Mouse (Mus musculus): ENCODE measurements around the gene Dyrk3. TPM values are rescaled to one million over a fixed set of nuclear protein-coding genes. Genes with fewer than 3 reads are reported as not detected.

The Dyrk3 gene
- total RNA-seq (2023), result 6.9 and 8.4 TPM in 2 replicates

DNA sequence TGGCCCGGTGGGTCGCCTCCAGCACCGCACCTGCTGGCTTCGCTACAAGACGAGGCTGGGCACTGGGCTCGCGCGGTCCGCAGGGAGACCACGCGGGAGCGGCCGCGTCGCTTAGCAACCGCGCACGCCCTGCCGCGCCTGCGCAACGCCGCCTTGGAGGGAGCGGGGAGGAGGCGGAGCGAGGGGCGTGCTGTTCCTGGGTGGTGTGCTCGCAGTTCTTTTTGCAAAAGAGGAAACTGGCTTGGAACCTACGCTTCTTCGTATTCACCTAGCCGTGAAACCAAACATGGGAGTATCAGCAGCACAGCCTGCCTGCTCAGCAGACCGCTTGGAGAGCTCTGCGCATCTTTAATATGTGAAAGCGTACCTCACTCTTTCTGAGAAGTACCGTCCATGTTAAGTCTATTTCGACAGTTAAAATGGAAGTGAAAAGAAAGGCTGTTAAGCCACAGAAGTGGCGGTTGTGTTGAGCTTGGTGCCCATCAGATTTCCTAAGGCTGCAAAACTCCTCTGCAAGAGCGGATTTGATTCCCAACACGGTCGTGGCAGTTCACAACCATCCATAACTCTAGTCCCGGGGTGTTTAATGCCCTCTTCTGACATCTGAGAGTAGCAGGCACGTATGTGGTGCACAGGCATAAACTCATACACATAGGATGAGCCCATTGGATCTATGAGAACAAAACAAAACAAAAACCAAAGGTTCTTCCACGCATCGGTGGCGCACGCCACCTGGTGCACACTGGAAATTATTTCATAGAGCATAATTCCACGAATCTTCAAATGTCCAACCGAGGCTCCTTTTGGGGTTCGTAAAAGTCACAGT, at the start of gene Dyrk3:
TSS of gene Dyrk3 (minus strand) at position 150 of the 826 bp plus-strand sequence.

GRCm38 (mm10) chr1:131153018-131153629, 15.0 kb upstream of the Dyrk3 start, which contains the start of gene Eif2d:
TSS of gene Eif2d (plus strand) at chr1:131153181.

DNA sequence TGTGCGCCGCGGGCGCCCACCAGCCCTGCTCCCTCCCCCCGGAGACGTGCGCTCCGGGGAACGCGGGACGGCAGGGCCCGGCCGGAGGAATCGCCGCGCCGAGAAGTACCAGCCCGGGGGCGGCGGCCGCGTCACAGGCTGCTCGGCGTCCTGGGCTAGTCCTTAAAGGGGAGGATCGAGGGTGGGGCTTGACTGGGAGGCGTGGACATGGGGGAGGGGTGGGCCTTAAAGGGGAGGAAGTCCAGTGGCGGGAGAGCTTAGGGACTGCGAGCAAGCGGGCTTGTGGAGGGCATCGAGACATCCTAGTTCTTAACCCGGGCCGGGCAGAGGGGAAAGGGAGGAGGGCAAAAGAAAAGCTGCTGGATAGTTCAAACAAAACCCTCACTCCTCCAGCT, 40.4 kb downstream of the Dyrk3 start, which contains the start of gene Mapkapk2:
TSS of gene Mapkapk2 (minus strand) at position 127 of the 395 bp plus-strand sequence.

Other genes with a start within 250 kb of the Dyrk3 start
- gene Il20, start 226.9 kb downstream of the Dyrk3 start, total RNA-seq (2023), result not detected in 2 replicates
- gene Il19, start 198.2 kb downstream of the Dyrk3 start, total RNA-seq (2023), result not detected in 2 replicates
- gene Il10, start 118.5 kb downstream of the Dyrk3 start, total RNA-seq (2023), result not detected in 2 replicates
- gene Mapkapk2, start 40.5 kb downstream of the Dyrk3 start, total RNA-seq (2023), result 278 and 402 TPM in 2 replicates
- gene Eif2d, start 14.8 kb upstream of the Dyrk3 start, total RNA-seq (2023), result 14.0 and 15.9 TPM in 2 replicates
- gene Rassf5, start 106.9 kb upstream of the Dyrk3 start, total RNA-seq (2023), result 170 and 177 TPM in 2 replicates
- 37.8 and 45.6 TPM in 2 replicates for gene Ikbke, start 141.3 kb upstream of the Dyrk3 start, total RNA-seq (2023)

Data from neutrophil, adult 65 days (primary cell).